Mouse (Mus musculus): ENCODE results near the gene Kat14. TPM values are rescaled to one million over a fixed set of nuclear protein-coding genes. Genes with fewer than 3 reads are reported as not detected.

Gene Kat14
- total and polyA plus RNA-seq, 3 experiments, result 25.9 to 52.9 TPM; not detected in 1

DNA sequence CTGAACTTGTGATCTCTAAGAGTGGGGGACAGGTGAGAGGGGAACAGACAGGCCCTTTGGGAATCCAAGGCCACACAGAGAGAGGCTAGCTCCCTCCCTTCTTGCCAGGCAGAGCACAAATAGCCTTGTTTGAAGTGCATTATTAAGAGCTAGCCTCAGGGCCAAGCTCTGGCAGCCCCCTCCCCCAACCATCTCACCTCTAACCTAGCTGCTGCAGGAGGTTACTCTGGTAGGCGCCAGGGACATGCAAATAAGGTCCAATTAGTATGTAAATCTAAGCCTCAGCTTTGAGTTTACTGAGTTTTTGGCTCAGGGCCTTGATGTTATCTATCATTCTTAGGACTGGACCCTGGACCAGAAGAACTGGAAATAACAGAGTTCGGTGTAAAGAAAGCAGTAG lies 49.3 kb downstream of the Kat14 start:
- Histone ChIP-seq H3K9ac (ENCODE audit: control insufficient read depth, low read depth, low read length, poor library complexity, severe bottlenecking) (no peak overlapping the region), H3K4me3 (ENCODE audit: control insufficient read depth in 1 of 2, insufficient read depth in 1 of 2, low read depth in 2 of 2, low read length in 2 of 2) (no peak overlapping the region), H3K27ac (ENCODE audit: control insufficient read depth, low read depth, low read length) (no peak overlapping the region), H3K27me3 (ENCODE audit: control insufficient read depth in 1 of 2, insufficient read depth in 2 of 2, low read length in 2 of 2) (no peaks in the 10 kb centered on the region), H3K36me3 (ENCODE audit: control insufficient read depth in 1 of 2, insufficient read depth in 2 of 2, low read length in 2 of 2) (no peaks in the 10 kb centered on the region), H3K4me1 (ENCODE audit: control insufficient read depth in 1 of 2, insufficient read depth in 2 of 2, low read length in 2 of 2) (no peaks in the 10 kb centered on the region), H3K79me2 (ENCODE audit: control insufficient read depth, insufficient read depth, low read length, poor library complexity) (no peaks in the 10 kb centered on the region), H3K9me3 (replicated peaks; ENCODE audit: insufficient read depth, low read length) (no peaks in the 10 kb centered on the region)
- TF ChIP-seq NELFE (IDR thresholded peaks at IDR 0.05; ENCODE audit: low read depth, low read length) (no peak), E2F4 (IDR thresholded peaks at IDR 0.05; ENCODE audit: borderline replicate concordance, low read depth, low read length) (no peak), RCOR1 (IDR thresholded peaks at IDR 0.05; ENCODE audit: low read depth, low read length) (no peak), GATA1 (IDR thresholded peaks at IDR 0.05; ENCODE audit: low read depth, low read length) (no peak), HCFC1 (IDR thresholded peaks at IDR 0.05; ENCODE audit: low read depth, low read length) (no peak), USF2 (IDR thresholded peaks at IDR 0.05; ENCODE audit: borderline replicate concordance in 1 of 2, insufficient read depth in 1 of 2, low read depth in 1 of 2, low read length in 2 of 2) (no peak), MYC (IDR thresholded peaks at IDR 0.05; ENCODE audit: low read depth, low read length) (no peak), POLR2A (IDR thresholded peaks at IDR 0.05; ENCODE audit: control insufficient read depth in 1 of 2, insufficient read depth in 1 of 2, low read depth in 1 of 2, low read length in 2 of 2, poor library complexity in 1 of 2) (no peak), CHD2 (IDR thresholded peaks at IDR 0.05; ENCODE audit: low read length) (no peak), TBP (IDR thresholded peaks at IDR 0.05; ENCODE audit: low read depth, low read length) (no peak), MYB (IDR thresholded peaks at IDR 0.05; ENCODE audit: low read depth, low read length) (no peak), SMC3 (IDR thresholded peaks at IDR 0.05; ENCODE audit: low read depth, low read length) (no peak), POLR2AphosphoS5 (IDR thresholded peaks at IDR 0.05; ENCODE audit: borderline replicate concordance, low read depth, low read length) (no peak), MEF2A (IDR thresholded peaks at IDR 0.05; ENCODE audit: extremely low read depth, insufficient replicate concordance, low read depth, low read length, poor library complexity, severe bottlenecking) (no peak), ZNF384 (IDR thresholded peaks at IDR 0.05; ENCODE audit: low read depth, low read length) (no peak), ZKSCAN1 (IDR thresholded peaks at IDR 0.05; ENCODE audit: low read depth, low read length) (no peak), USF1 (IDR thresholded peaks at IDR 0.05; ENCODE audit: low read depth, low read length) (no peak)
- DNase-seq (ENCODE audit: low read depth, low spot score), result no peak

DNA sequence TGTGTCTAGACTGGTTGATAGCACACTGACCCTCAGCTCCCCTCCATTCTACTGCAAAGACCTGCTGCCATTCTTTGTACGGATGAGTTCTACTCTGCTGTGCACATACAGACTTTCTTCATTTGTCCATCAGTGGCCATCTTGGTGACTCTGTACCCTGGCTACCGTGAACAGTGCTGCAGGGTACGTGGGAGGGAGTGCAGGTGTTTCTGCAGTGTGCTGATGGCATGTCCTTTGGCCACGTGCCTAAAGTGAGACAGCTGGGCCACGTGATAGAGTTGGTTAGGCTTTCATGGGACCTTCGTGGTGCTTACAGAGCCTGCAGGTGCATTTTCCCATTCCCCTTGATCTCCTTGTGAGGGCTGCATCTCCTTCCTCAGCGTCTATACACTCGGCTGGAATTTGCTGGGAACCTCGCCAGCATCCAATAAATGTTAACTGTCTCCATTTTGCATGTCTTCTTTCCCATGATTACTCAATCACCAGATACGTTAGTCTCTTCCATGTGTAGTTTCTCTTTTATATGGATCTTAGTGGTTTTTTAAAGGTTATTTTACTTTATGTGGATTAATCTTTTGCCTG lies 53.4 kb downstream of the Kat14 start:
- no peak for DNase-seq (ENCODE audit: low read depth, low spot score)
- Histone ChIP-seq H3K4me3 (ENCODE audit: control insufficient read depth in 1 of 2, insufficient read depth in 1 of 2, low read depth in 2 of 2, low read length in 2 of 2) (no peak overlapping the region), H3K9ac (ENCODE audit: control insufficient read depth, low read depth, low read length, poor library complexity, severe bottlenecking) (no peak overlapping the region), H3K79me2 (ENCODE audit: control insufficient read depth, insufficient read depth, low read length, poor library complexity) (no peaks in the 10 kb centered on the region), H3K36me3 (ENCODE audit: control insufficient read depth in 1 of 2, insufficient read depth in 2 of 2, low read length in 2 of 2) (no peaks in the 10 kb centered on the region), H3K4me1 (ENCODE audit: control insufficient read depth in 1 of 2, insufficient read depth in 2 of 2, low read length in 2 of 2) (no peaks in the 10 kb centered on the region), H3K27me3 (ENCODE audit: control insufficient read depth in 1 of 2, insufficient read depth in 2 of 2, low read length in 2 of 2) (peaks cover 0 to 1% of the 10 kb centered on the region in 2 experiments; a peak in 1 of 4 replicates), H3K9me3 (replicated peaks; ENCODE audit: insufficient read depth, low read length) (no peaks in the 10 kb centered on the region), H3K27ac (ENCODE audit: control insufficient read depth, low read depth, low read length) (no peak overlapping the region)
- TF ChIP-seq HCFC1 (IDR thresholded peaks at IDR 0.05; ENCODE audit: low read depth, low read length) (no peak), NRF1 (IDR thresholded peaks at IDR 0.05; ENCODE audit: insufficient read depth, low read depth, low read length, poor library complexity, severe bottlenecking) (no peak), POLR2AphosphoS2 (IDR thresholded peaks at IDR 0.05; ENCODE audit: low read length) (no peak), MAX (IDR thresholded peaks at IDR 0.05; ENCODE audit: low read length) (no peak), BHLHE40 (IDR thresholded peaks at IDR 0.05; ENCODE audit: borderline replicate concordance, low read depth, low read length) (no peak), POLR2AphosphoS5 (IDR thresholded peaks at IDR 0.05; ENCODE audit: borderline replicate concordance, low read depth, low read length) (no peak), UBTF (IDR thresholded peaks at IDR 0.05; ENCODE audit: borderline replicate concordance, insufficient read depth, low read depth, low read length) (no peak), USF2 (IDR thresholded peaks at IDR 0.05; ENCODE audit: borderline replicate concordance in 1 of 2, insufficient read depth in 1 of 2, low read depth in 1 of 2, low read length in 2 of 2) (no peak), MXI1 (IDR thresholded peaks at IDR 0.05; ENCODE audit: low read depth, low read length) (no peak), SIN3A (IDR thresholded peaks at IDR 0.05; ENCODE audit: low read length) (no peak), ETS1 (IDR thresholded peaks at IDR 0.05; ENCODE audit: low read depth, low read length) (no peak), EP300 (IDR thresholded peaks at IDR 0.05; ENCODE audit: low read depth in 1 of 2, low read length in 2 of 2) (no peak), POLR2A (IDR thresholded peaks at IDR 0.05; ENCODE audit: control insufficient read depth in 1 of 2, insufficient read depth in 1 of 2, low read depth in 1 of 2, low read length in 2 of 2, poor library complexity in 1 of 2) (no peak), ZKSCAN1 (IDR thresholded peaks at IDR 0.05; ENCODE audit: low read depth, low read length) (no peak), GATA1 (IDR thresholded peaks at IDR 0.05; ENCODE audit: low read depth, low read length) (no peak), USF1 (IDR thresholded peaks at IDR 0.05; ENCODE audit: low read depth, low read length) (no peak; the same call in 1 of the 2 replicates)
